11 mouse cellular contexts compared by ENCODE assay signal in genomic region chr8:108711490-108711793, GRCm38 (mm10).
DNase-seq lines count a peak whose midpoint lies in the region; ATAC-seq and TF ChIP-seq lines count a peak whose summit lies in the region.
"Had no signal": no experiment of that assay in that cellular context is flagged by ENCODE, and none has a peak within 500 bp of the region (broad histone marks: within the 10 kb centered on the region; RNA-seq: fewer than 3 reads in every experiment).

No protein-coding gene starts in this region.

- peaks cover 78% of the 10 kb centered on the region for H3K79me2 ChIP-seq in myocyte (ENCODE audit: control insufficient read depth, insufficient read depth)

- no peak overlapping the region for H3K4me2 ChIP-seq in heart, embryonic 16.5 days (ENCODE audit: low read depth, low read length)
- no peak overlapping the region; the same call in 1 of the 2 replicates for H3K4me2 ChIP-seq in embryonic facial prominence, embryonic 15.5 days (replicated peaks)
- peak overlapping the region; percentile 79 for H3K4me2 ChIP-seq in hindbrain, embryonic 16.5 days (ENCODE audit: low read length)
- peak overlapping the region; percentile 91 for H3K4me2 ChIP-seq in myocyte (ENCODE audit: low read depth)

- no peak for DNase-seq in heart, postnatal 25 days (ENCODE audit: low spot score)
- DNase-seq in urinary bladder, adult 2 months (ENCODE audit: low spot score), result no peak
- DNase-seq in layer of hippocampus, postnatal 36 days, result no peak
- DNase-seq in gastrocnemius, adult 18-20 months (ENCODE audit: low spot score), result no peak
- DNase-seq: cerebellum, postnatal 14 days; right cerebral cortex, postnatal 14 days; thymus, postnatal 14 days had no signal

- no peaks in the 10 kb centered on the region for H3K36me3 ChIP-seq in heart, embryonic 16.5 days (ENCODE audit: control insufficient read depth, insufficient read depth)
- no peaks in the 10 kb centered on the region for H3K36me3 ChIP-seq in embryonic facial prominence, embryonic 15.5 days
- no peaks in the 10 kb centered on the region for H3K36me3 ChIP-seq in hindbrain, embryonic 16.5 days (ENCODE audit: control insufficient read depth, insufficient read depth, low read length)
- H3K36me3 ChIP-seq in myocyte (ENCODE audit: control insufficient read depth, insufficient read depth), result no peaks in the 10 kb centered on the region

- peaks cover 64% of the 10 kb centered on the region for H3K4me1 ChIP-seq in heart, embryonic 16.5 days (ENCODE audit: control insufficient read depth, insufficient read depth, low read length)
- peaks cover 70% of the 10 kb centered on the region for H3K4me1 ChIP-seq in embryonic facial prominence, embryonic 15.5 days
- peaks cover 11% of the 10 kb centered on the region for H3K4me1 ChIP-seq in hindbrain, embryonic 16.5 days (ENCODE audit: control insufficient read depth, insufficient read depth, low read depth, low read length)

- TF ChIP-seq POLR2A in myocyte (IDR thresholded peaks at IDR 0.05; ENCODE audit: insufficient read length, low read depth), result no peak

- intact Hi-C loops in heart, postnatal 25 days (cut with DNase I), result loop anchor here (5.0 to 10.0 kb wide), 2 partner anchors 173 to 1199 kb away; no protein-coding TSS in a partner anchor

- no peak for ATAC-seq in heart, embryonic 16.5 days (replicated peaks; ENCODE audit: extremely low read depth, insufficient read depth, low FRiP score)
- ATAC-seq in embryonic facial prominence, embryonic 15.5 days (ENCODE audit: insufficient number of reproducible peaks, low FRiP score, low TSS enrichment, low read depth), result no peak
- ATAC-seq in hindbrain, embryonic 16.5 days, result no peak

- H3K9me3 ChIP-seq in heart, embryonic 16.5 days (replicated peaks; ENCODE audit: control insufficient read depth, low read length), result no peaks in the 10 kb centered on the region
- H3K9me3 ChIP-seq in embryonic facial prominence, embryonic 15.5 days (replicated peaks), result no peaks in the 10 kb centered on the region
- no peaks in the 10 kb centered on the region for H3K9me3 ChIP-seq in hindbrain, embryonic 16.5 days (ENCODE audit: control insufficient read depth, low read length)

- H3K4me3 ChIP-seq in heart, embryonic 16.5 days (ENCODE audit: low read length), result no peak overlapping the region
- H3K4me3 ChIP-seq in embryonic facial prominence, embryonic 15.5 days (replicated peaks), result no peak overlapping the region
- H3K4me3 ChIP-seq in hindbrain, embryonic 16.5 days (ENCODE audit: low read length), result no peak overlapping the region
- H3K4me3 ChIP-seq in myocyte, result peak overlapping the region; percentile 5

- 55% methylated on average over 5 of the region's 5 CpGs for WGBS in heart, embryonic 16.5 days
- WGBS in embryonic facial prominence, embryonic 15.5 days, result 32% methylated on average over 5 of the region's 5 CpGs
- WGBS in hindbrain, embryonic 16.5 days, result 45% methylated on average over 5 of the region's 5 CpGs

- no peak overlapping the region; the same call in 1 of the 2 replicates for H3K27ac ChIP-seq in heart, embryonic 16.5 days (ENCODE audit: low read length)
- H3K27ac ChIP-seq in embryonic facial prominence, embryonic 15.5 days (replicated peaks), result 0 out of 2 replicates have a peak overlapping the region, but pooled peaks have one; percentile 92
- peak overlapping the region; percentile 77; the same call in 1 of the 2 replicates for H3K27ac ChIP-seq in hindbrain, embryonic 16.5 days (ENCODE audit: low read depth, low read length)

- H3K9ac ChIP-seq in heart, embryonic 16.5 days (ENCODE audit: low read length), result peak overlapping the region; percentile 45
- H3K9ac ChIP-seq in embryonic facial prominence, embryonic 15.5 days, result no peak overlapping the region
- H3K9ac ChIP-seq in hindbrain, embryonic 16.5 days (ENCODE audit: low read depth, low read length), result peak overlapping the region; percentile 55; the same call in 1 of the 2 replicates

- H3ac ChIP-seq in myocyte (ENCODE audit: control insufficient read depth, insufficient read length), result no peak overlapping the region

- H3K27me3 ChIP-seq in heart, embryonic 16.5 days (ENCODE audit: control insufficient read depth, insufficient read depth, low read length), result no peaks in the 10 kb centered on the region
- H3K27me3 ChIP-seq in embryonic facial prominence, embryonic 15.5 days, result no peaks in the 10 kb centered on the region
- H3K27me3 ChIP-seq in hindbrain, embryonic 16.5 days (replicated peaks; ENCODE audit: control insufficient read depth, insufficient read depth, low read length), result peaks cover 8% of the 10 kb centered on the region
- no peaks in the 10 kb centered on the region for H3K27me3 ChIP-seq in myocyte (ENCODE audit: control insufficient read depth, insufficient read depth, insufficient read length)

TF ChIP-seq in myocyte, 11 proteins besides CTCF, POLR2A, EP300 and RAD21:
- TF ChIP-seq USF1 (IDR thresholded peaks at IDR 0.05; ENCODE audit: low read depth), result no peak
- no peak for TF ChIP-seq TCF3 (IDR thresholded peaks at IDR 0.05; ENCODE audit: insufficient read length, low read depth)
- no peak for TF ChIP-seq REST (IDR thresholded peaks at IDR 0.05; ENCODE audit: insufficient read depth, insufficient read length)
- no peak for TF ChIP-seq SRF (IDR thresholded peaks at IDR 0.05; ENCODE audit: control insufficient read depth, insufficient read length, low read depth)
- no peak for TF ChIP-seq MYOD1 (IDR thresholded peaks at IDR 0.05; ENCODE audit: control insufficient read depth in 1 of 3, insufficient read length in 2 of 3, low read depth in 2 of 3)
- TF ChIP-seq MAX (IDR thresholded peaks at IDR 0.05; ENCODE audit: low read depth), result no peak
- no peak for TF ChIP-seq TCF12 (IDR thresholded peaks at IDR 0.05; ENCODE audit: insufficient read depth, poor library complexity, severe bottlenecking)
- no peak for TF ChIP-seq E2F4 (IDR thresholded peaks at IDR 0.05; ENCODE audit: insufficient read depth)
- no peak for TF ChIP-seq CEBPB (IDR thresholded peaks at IDR 0.05; ENCODE audit: insufficient read depth, poor library complexity, severe bottlenecking)
- TF ChIP-seq POLR2AphosphoS2 (IDR thresholded peaks at IDR 0.05; ENCODE audit: insufficient read length, low read depth), result no peak
- no peak for TF ChIP-seq MYOG (IDR thresholded peaks at IDR 0.05; ENCODE audit: control insufficient read depth in 1 of 3, insufficient read depth in 1 of 3, insufficient read length in 2 of 3, low read depth in 2 of 3)

Comparison
In these comparisons a context has a peak if more than half of its experiments do, and no peak if none do; other contexts are left out.
1. H3K4me2 ChIP-seq: peak in hindbrain, embryonic 16.5 days (single experiment) and myocyte (single experiment); none in heart, embryonic 16.5 days (single experiment) and embryonic facial prominence, embryonic 15.5 days (single experiment).